Mouse (Mus musculus): ENCODE measurements at regions not wholly inside any gene's neighbourhood (a gene's known extent, or its start where the extent isn't known, plus 50 kb on each side); places are given as distances from the start of the nearest gene placed in this dataset.
"Not testable (repeated sequence)": the region's sequence is repeated elsewhere in the genome, so short reads cannot be mapped to it uniquely, and the experiment has no call there.

GRCm38 (mm10) chr17:15252187-15252586, 124.5 kb downstream of the Dll1 start:
- Histone ChIP-seq H3K4me1 (replicated peaks; ENCODE audit: control insufficient read depth, insufficient read depth, low read length) (peaks cover 10% of the 10 kb centered on the region), H3K9me3 (ENCODE audit: control insufficient read depth, low read length) (no peaks in the 10 kb centered on the region), H3K27ac (no peak overlapping the region), H3K4me2 (replicated peaks) (no peak overlapping the region), H3K9ac (no peak overlapping the region), H3K36me3 (replicated peaks; ENCODE audit: control insufficient read depth, insufficient read depth) (no peaks in the 10 kb centered on the region), H3K4me3 (replicated peaks; ENCODE audit: low read length) (no peak overlapping the region), H3K27me3 (ENCODE audit: control insufficient read depth, insufficient read depth, low read length) (no peaks in the 10 kb centered on the region)
- DNase-seq (ENCODE audit: low spot score) (no peak), ATAC-seq (ENCODE audit: low FRiP score) (no peak)
- 69% methylated on average over 2 of the region's 2 CpGs for WGBS

GRCm38 (mm10) chr17:15251641-15252040, 125.0 kb downstream of the Dll1 start:
- Histone ChIP-seq H3K4me2 (replicated peaks) (no peak overlapping the region), H3K4me3 (replicated peaks; ENCODE audit: low read length) (no peak overlapping the region), H3K4me1 (replicated peaks; ENCODE audit: control insufficient read depth, insufficient read depth, low read length) (peaks cover 10% of the 10 kb centered on the region), H3K27ac (no peak overlapping the region), H3K36me3 (replicated peaks; ENCODE audit: control insufficient read depth, insufficient read depth) (no peaks in the 10 kb centered on the region), H3K9ac (no peak overlapping the region), H3K9me3 (ENCODE audit: control insufficient read depth, low read length) (no peaks in the 10 kb centered on the region), H3K27me3 (ENCODE audit: control insufficient read depth, insufficient read depth, low read length) (no peaks in the 10 kb centered on the region)
- WGBS, result 77% methylated on average over 1 of the region's 1 CpGs
- ATAC-seq (ENCODE audit: low FRiP score) (no peak), DNase-seq (ENCODE audit: low spot score) (no peak)

- 18% methylated on average over 4 of the region's 4 CpGs for WGBS
- H3K36me3 ChIP-seq (replicated peaks; ENCODE audit: control insufficient read depth, insufficient read depth), result no peaks in the 10 kb centered on the region
- H3K4me2 ChIP-seq (replicated peaks), result no peak overlapping the region
- DNase-seq (ENCODE audit: low spot score) (no peak), ATAC-seq (ENCODE audit: low FRiP score) (no peak)
- peak overlapping the region; percentile 33 for H3K27ac ChIP-seq
- H3K9me3 ChIP-seq (ENCODE audit: control insufficient read depth, low read length), result no peaks in the 10 kb centered on the region
- no peak overlapping the region for H3K9ac ChIP-seq
- H3K27me3 ChIP-seq (ENCODE audit: control insufficient read depth, insufficient read depth, low read length), result no peaks in the 10 kb centered on the region
- H3K4me1 ChIP-seq (replicated peaks; ENCODE audit: control insufficient read depth, insufficient read depth, low read length), result peaks cover 10% of the 10 kb centered on the region
- no peak overlapping the region for H3K4me3 ChIP-seq (replicated peaks; ENCODE audit: low read length)
These were observed 128.3 kb downstream of the Dll1 start for GRCm38 (mm10) chr17:15248417-15248791.

- WGBS, result under 1% methylated on average over 20 of the region's 20 CpGs
- Histone ChIP-seq H3K36me3 (replicated peaks; ENCODE audit: control insufficient read depth, insufficient read depth) (no peaks in the 10 kb centered on the region), H3K27ac (peak overlapping the region; percentile 33), H3K4me2 (replicated peaks) (peak overlapping the region; percentile 35), H3K9me3 (ENCODE audit: control insufficient read depth, low read length) (no peaks in the 10 kb centered on the region), H3K27me3 (ENCODE audit: control insufficient read depth, insufficient read depth, low read length) (no peaks in the 10 kb centered on the region), H3K4me1 (replicated peaks; ENCODE audit: control insufficient read depth, insufficient read depth, low read length) (peaks cover 10% of the 10 kb centered on the region), H3K9ac (no peak overlapping the region), H3K4me3 (replicated peaks; ENCODE audit: low read length) (no peak overlapping the region)
- DNase-seq (ENCODE audit: low spot score) (peak; percentile 56), ATAC-seq (ENCODE audit: low FRiP score) (peak; percentile 93)
These were observed 128.9 kb downstream of the Dll1 start for GRCm38 (mm10) chr17:15247546-15248416.

- Histone ChIP-seq H3K4me2 (replicated peaks) (no peak overlapping the region), H3K27ac (no peak overlapping the region), H3K36me3 (replicated peaks; ENCODE audit: control insufficient read depth, insufficient read depth) (no peaks in the 10 kb centered on the region), H3K4me3 (replicated peaks; ENCODE audit: low read length) (no peak overlapping the region), H3K9me3 (ENCODE audit: control insufficient read depth, low read length) (no peaks in the 10 kb centered on the region), H3K4me1 (replicated peaks; ENCODE audit: control insufficient read depth, insufficient read depth, low read length) (peaks cover 8% of the 10 kb centered on the region), H3K9ac (no peak overlapping the region), H3K27me3 (ENCODE audit: control insufficient read depth, insufficient read depth, low read length) (no peaks in the 10 kb centered on the region)
- DNase-seq (ENCODE audit: low spot score) (no peak), ATAC-seq (ENCODE audit: low FRiP score) (no peak)
- WGBS, result 90% methylated on average over 6 of the region's 6 CpGs
These were observed 133.6 kb downstream of the Dll1 start for GRCm38 (mm10) chr17:15242976-15243635.

GRCm38 (mm10) chr17:15242356-15242755, 134.3 kb downstream of the Dll1 start:
- no peak for DNase-seq (ENCODE audit: low spot score)
- H3K27ac ChIP-seq, result no peak overlapping the region
- H3K9me3 ChIP-seq (ENCODE audit: control insufficient read depth, low read length), result no peaks in the 10 kb centered on the region
- H3K27me3 ChIP-seq (ENCODE audit: control insufficient read depth, insufficient read depth, low read length), result no peaks in the 10 kb centered on the region
- H3K36me3 ChIP-seq (replicated peaks; ENCODE audit: control insufficient read depth, insufficient read depth), result no peaks in the 10 kb centered on the region
- H3K4me1 ChIP-seq (replicated peaks; ENCODE audit: control insufficient read depth, insufficient read depth, low read length), result peaks cover under 1% of the 10 kb centered on the region; the same call in 1 of the 2 replicates
- no peak overlapping the region for H3K4me2 ChIP-seq (replicated peaks)
- WGBS, result 90% methylated on average over 8 of the region's 8 CpGs
- no peak overlapping the region for H3K4me3 ChIP-seq (replicated peaks; ENCODE audit: low read length)
- H3K9ac ChIP-seq, result no peak overlapping the region
- ATAC-seq (ENCODE audit: low FRiP score), result no peak

GRCm38 (mm10) chr17:15241491-15241890, 135.2 kb downstream of the Dll1 start:
- H3K9me3 ChIP-seq (ENCODE audit: control insufficient read depth, low read length), result no peaks in the 10 kb centered on the region
- H3K27ac ChIP-seq, result no peak overlapping the region
- ATAC-seq (ENCODE audit: low FRiP score) (no peak), DNase-seq (ENCODE audit: low spot score) (no peak)
- H3K4me2 ChIP-seq (replicated peaks), result no peak overlapping the region
- H3K27me3 ChIP-seq (ENCODE audit: control insufficient read depth, insufficient read depth, low read length), result no peaks in the 10 kb centered on the region
- H3K36me3 ChIP-seq (replicated peaks; ENCODE audit: control insufficient read depth, insufficient read depth), result no peaks in the 10 kb centered on the region
- no peak overlapping the region for H3K9ac ChIP-seq
- 81% methylated on average over 1 of the region's 1 CpGs for WGBS
- H3K4me3 ChIP-seq (replicated peaks; ENCODE audit: low read length), result no peak overlapping the region
- H3K4me1 ChIP-seq (replicated peaks; ENCODE audit: control insufficient read depth, insufficient read depth, low read length), result no peaks in the 10 kb centered on the region

GRCm38 (mm10) chr17:15240641-15241040, 136.0 kb downstream of the Dll1 start:
- H3K9me3 ChIP-seq (ENCODE audit: control insufficient read depth, low read length); DNase-seq (ENCODE audit: low spot score); H3K27ac ChIP-seq; H3K4me1 ChIP-seq (replicated peaks; ENCODE audit: control insufficient read depth, insufficient read depth, low read length); ATAC-seq (ENCODE audit: low FRiP score); H3K9ac ChIP-seq; H3K27me3 ChIP-seq (ENCODE audit: control insufficient read depth, insufficient read depth, low read length); H3K4me3 ChIP-seq (replicated peaks; ENCODE audit: low read length); H3K4me2 ChIP-seq (replicated peaks); H3K36me3 ChIP-seq (replicated peaks; ENCODE audit: control insufficient read depth, insufficient read depth): not testable (repeated sequence)
- 76% methylated on average over 12 of the region's 12 CpGs for WGBS

GRCm38 (mm10) chr17:15240011-15240410, 136.7 kb downstream of the Dll1 start:
- no peak overlapping the region for H3K9ac ChIP-seq
- no peaks in the 10 kb centered on the region for H3K9me3 ChIP-seq (ENCODE audit: control insufficient read depth, low read length)
- H3K4me3 ChIP-seq (replicated peaks; ENCODE audit: low read length), result no peak overlapping the region
- no peak overlapping the region for H3K27ac ChIP-seq
- no peak overlapping the region for H3K4me2 ChIP-seq (replicated peaks)
- no peak for DNase-seq (ENCODE audit: low spot score)
- H3K27me3 ChIP-seq (ENCODE audit: control insufficient read depth, insufficient read depth, low read length), result no peaks in the 10 kb centered on the region
- no peak for ATAC-seq (ENCODE audit: low FRiP score)
- no peaks in the 10 kb centered on the region for H3K4me1 ChIP-seq (replicated peaks; ENCODE audit: control insufficient read depth, insufficient read depth, low read length)
- WGBS, result 96% methylated on average over 7 of the region's 7 CpGs
- H3K36me3 ChIP-seq (replicated peaks; ENCODE audit: control insufficient read depth, insufficient read depth), result no peaks in the 10 kb centered on the region

Data from hindbrain, embryonic 14.5 days (tissue).